10 mouse cellular contexts compared by ENCODE assay signal in genomic region chr13:69252335-69252734, GRCm38 (mm10).
DNase-seq lines count a peak whose midpoint lies in the region; ATAC-seq and TF ChIP-seq lines count a peak whose summit lies in the region.
"Had no signal": no experiment of that assay in that cellular context is flagged by ENCODE, and none has a peak within 500 bp of the region (broad histone marks: within the 10 kb centered on the region; RNA-seq: fewer than 3 reads in every experiment).

No protein-coding gene starts in this region.

- H3K4me2 ChIP-seq in lung, embryonic 14.5 days: 0 out of 2 replicates have a peak overlapping the region, but pooled peaks have one; percentile 23
- H3K4me2 ChIP-seq in forebrain, embryonic 15.5 days (replicated peaks): no peak overlapping the region
- H3K4me2 ChIP-seq in midbrain, postnatal 0 days (ENCODE audit: low read depth, low read length, poor library complexity, severe bottlenecking): no peak overlapping the region
- H3K4me2 ChIP-seq: liver, embryonic 15.5 days had no signal

- 7% methylated on average over 10 of the region's 10 CpGs for WGBS in cerebellum, adult 2 months
- WGBS in lung, embryonic 14.5 days: 45% methylated on average over 10 of the region's 10 CpGs
- WGBS in forebrain, embryonic 15.5 days: 36% methylated on average over 10 of the region's 10 CpGs
- WGBS in midbrain, postnatal 0 days: 62% methylated on average over 10 of the region's 10 CpGs

- no peaks in the 10 kb centered on the region for H3K4me1 ChIP-seq in cerebellum, adult 2 months (ENCODE audit: control insufficient read depth, insufficient read depth, low read length)
- H3K4me1 ChIP-seq in lung, embryonic 14.5 days (ENCODE audit: insufficient read depth): no peaks in the 10 kb centered on the region
- H3K4me1 ChIP-seq in forebrain, embryonic 15.5 days: peaks cover 7% of the 10 kb centered on the region
- H3K4me1 ChIP-seq in midbrain, postnatal 0 days (ENCODE audit: insufficient read depth, low read length): no peaks in the 10 kb centered on the region; the same call in 1 of the 2 replicates
- H3K4me1 ChIP-seq: liver, embryonic 15.5 days had no signal

- no peak for TF ChIP-seq POLR2A in cerebellum, adult 2 months (IDR thresholded peaks at IDR 0.05; ENCODE audit: borderline replicate concordance, insufficient read depth, low read length)

- H3K27ac ChIP-seq in cerebellum, adult 2 months (ENCODE audit: insufficient read depth, low read length): no peak overlapping the region
- no peak overlapping the region for H3K27ac ChIP-seq in lung, embryonic 14.5 days (ENCODE audit: low read depth)
- H3K27ac ChIP-seq in forebrain, embryonic 15.5 days (replicated peaks): no peak overlapping the region; the same call in 1 of the 2 replicates
- H3K27ac ChIP-seq in midbrain, postnatal 0 days (ENCODE audit: low read depth, low read length): no peak overlapping the region
- H3K27ac ChIP-seq: layer of hippocampus, adult 2 months; liver, embryonic 15.5 days had no signal

- H3K9ac ChIP-seq in lung, embryonic 14.5 days: no peak overlapping the region
- H3K9ac ChIP-seq in forebrain, embryonic 15.5 days (replicated peaks): no peak overlapping the region
- H3K9ac ChIP-seq in midbrain, postnatal 0 days (replicated peaks; ENCODE audit: low read length, poor library complexity, severe bottlenecking): no peak overlapping the region
- H3K9ac ChIP-seq: liver, embryonic 15.5 days had no signal

- no peaks in the 10 kb centered on the region for H3K9me3 ChIP-seq in lung, embryonic 14.5 days (ENCODE audit: low read depth, low read length)
- no peaks in the 10 kb centered on the region for H3K9me3 ChIP-seq in forebrain, embryonic 15.5 days
- no peaks in the 10 kb centered on the region for H3K9me3 ChIP-seq in midbrain, postnatal 0 days (ENCODE audit: low read length)
- H3K9me3 ChIP-seq: liver, embryonic 15.5 days had no signal

- peak; percentile 54 to 72 for DNase-seq in cerebellum, postnatal 14 days
- DNase-seq in cerebellum, adult 2 months: no peak
- peak; percentile 81 for DNase-seq in lung, embryonic 14.5 days
- DNase-seq in lung, postnatal 36 days: no peak
- peak; percentile 80 for DNase-seq in midbrain, postnatal 0 days (ENCODE audit: low spot score)
- no peak for DNase-seq in layer of hippocampus, adult 11-12 months (ENCODE audit: low spot score)
- no peak for DNase-seq in layer of hippocampus, postnatal 36 days

- ATAC-seq in lung, embryonic 14.5 days (ENCODE audit: insufficient read depth): peak; percentile 65; the same call in 1 of the 2 replicates
- ATAC-seq in forebrain, embryonic 15.5 days (replicated peaks): peak; percentile 86
- peak; percentile 54; the same call in 1 of the 2 replicates for ATAC-seq in midbrain, postnatal 0 days (ENCODE audit: low FRiP score)

- no peaks in the 10 kb centered on the region for H3K36me3 ChIP-seq in lung, embryonic 14.5 days (ENCODE audit: insufficient read depth)
- H3K36me3 ChIP-seq in forebrain, embryonic 15.5 days: no peaks in the 10 kb centered on the region
- H3K36me3 ChIP-seq in midbrain, postnatal 0 days (ENCODE audit: insufficient read depth, low read length): no peaks in the 10 kb centered on the region
- H3K36me3 ChIP-seq: liver, embryonic 15.5 days had no signal

- H3K4me3 ChIP-seq in cerebellum, adult 2 months (replicated peaks; ENCODE audit: insufficient read depth, low read depth, low read length): no peak overlapping the region
- no peak overlapping the region for H3K4me3 ChIP-seq in lung, embryonic 14.5 days (ENCODE audit: low read depth, low read length)
- no peak overlapping the region for H3K4me3 ChIP-seq in forebrain, embryonic 15.5 days
- H3K4me3 ChIP-seq in midbrain, postnatal 0 days (ENCODE audit: low read depth, low read length): no peak overlapping the region
- H3K4me3 ChIP-seq: layer of hippocampus, adult 2 months; liver, embryonic 15.5 days had no signal

- no peak for TF ChIP-seq CTCF in cerebellum, adult 2 months (IDR thresholded peaks at IDR 0.05; ENCODE audit: borderline replicate concordance, insufficient read depth, low read depth, low read length)
- no peak for TF ChIP-seq CTCF in lung, embryonic 14.5 days (IDR thresholded peaks at IDR 0.05; ENCODE audit: low read depth)
- TF ChIP-seq CTCF in midbrain, postnatal 0 days (IDR thresholded peaks at IDR 0.05): no peak

- H3K27me3 ChIP-seq in cerebellum, adult 2 months (ENCODE audit: control insufficient read depth, insufficient read depth, low read length): no peaks in the 10 kb centered on the region
- no peaks in the 10 kb centered on the region for H3K27me3 ChIP-seq in lung, embryonic 14.5 days (ENCODE audit: insufficient read depth, low read length)
- H3K27me3 ChIP-seq in forebrain, embryonic 15.5 days: no peaks in the 10 kb centered on the region
- H3K27me3 ChIP-seq in midbrain, postnatal 0 days (ENCODE audit: insufficient read depth, low read length): no peaks in the 10 kb centered on the region
- H3K27me3 ChIP-seq: liver, embryonic 15.5 days had no signal

Comparison
In these comparisons a context has a peak if more than half of its experiments do, and no peak if none do; other contexts are left out.
1. DNase-seq: peak in cerebellum, postnatal 14 days (2 of 2), lung, embryonic 14.5 days (single experiment) and midbrain, postnatal 0 days (single experiment); none in cerebellum, adult 2 months (0 of 2), lung, postnatal 36 days (single experiment), layer of hippocampus, adult 11-12 months (single experiment) and layer of hippocampus, postnatal 36 days (0 of 2).
2. Peak in every context shown above with its lines, with median percentiles within 50 percentile points of each other: ATAC-seq.